Mouse (Mus musculus) brain, adult 2 months (tissue): Measurements from ENCODE around the gene Phldb3.

Experiments
- DNase-seq: peaks from one replicate; pipeline ENCODE4 v3.0.0; 2011; ENCODE audit warnings: low read depth, low spot score

The Phldb3 gene

GRCm38 (mm10) chr7:24630116-24630880, 19.7 kb downstream of the Phldb3 start:
- no peak for DNase-seq

GRCm38 (mm10) chr7:24636264-24636663, 25.7 kb downstream of the Phldb3 start, which contains the start of gene Lypd3:
Gene Lypd3, plus strand, starts transcription at chr7:24636550.
- DNase-seq, result no peak

- DNase-seq, result no peak
Observed at GRCm38 (mm10) chr7:24637046-24637445, 26.5 kb downstream of the Phldb3 start.

- DNase-seq, result no peak
Observed at GRCm38 (mm10) chr7:24638026-24638856, 27.7 kb downstream of the Phldb3 start.

- no peak for DNase-seq
Observed at GRCm38 (mm10) chr7:24640450-24640849, 29.9 kb downstream of the Phldb3 start.

- peak; percentile 51 for DNase-seq
Observed at GRCm38 (mm10) chr7:24642491-24642890, 31.9 kb downstream of the Phldb3 start.

GRCm38 (mm10) chr7:24644492-24644891, 33.9 kb downstream of the Phldb3 start:
- DNase-seq, result no peak

- peak; percentile 7 for DNase-seq
Observed at GRCm38 (mm10) chr7:24644996-24645395, 34.4 kb downstream of the Phldb3 start.

- no peak for DNase-seq
Observed at GRCm38 (mm10) chr7:24646486-24646885, 35.9 kb downstream of the Phldb3 start.

- DNase-seq, result peak; percentile 29
Observed at GRCm38 (mm10) chr7:24653681-24654080, 43.1 kb downstream of the Phldb3 start.

GRCm38 (mm10) chr7:24659737-24660357, 49.3 kb downstream of the Phldb3 start:
- DNase-seq, result peak; percentile 74

- DNase-seq, result no peak
Observed at GRCm38 (mm10) chr7:24661118-24661904, 50.7 kb downstream of the Phldb3 start.

GRCm38 (mm10) chr7:24662575-24662974, 52.0 kb downstream of the Phldb3 start:
- DNase-seq, result peak; percentile 76

GRCm38 (mm10) chr7:24664301-24664700, 53.7 kb downstream of the Phldb3 start:
- DNase-seq, result no peak

GRCm38 (mm10) chr7:24664959-24665358, 54.4 kb downstream of the Phldb3 start:
- DNase-seq, result no peak

GRCm38 (mm10) chr7:24671944-24672439, 61.4 kb downstream of the Phldb3 start:
- no peak for DNase-seq

GRCm38 (mm10) chr7:24676575-24676974, 66.0 kb downstream of the Phldb3 start, which contains the start of gene Tex101:
Gene Tex101, minus strand, starts transcription at chr7:24676675.
- no peak for DNase-seq
